Mouse (Mus musculus): Measurements from ENCODE around the gene Wdfy4. TPM values are rescaled to one million over a fixed set of nuclear protein-coding genes. Genes with fewer than 3 reads are reported as not detected.

Gene Wdfy4
- polyA plus RNA-seq, 1 experiment = 0.27 TPM

- DNase-seq (ENCODE audit: low read depth) = no peak
- TF ChIP-seq CTCF (IDR thresholded peaks at IDR 0.05; ENCODE audit: borderline replicate concordance, extremely low read depth, insufficient read depth, insufficient read length) = no peak
- no peak for TF ChIP-seq POLR2A (IDR thresholded peaks at IDR 0.05; ENCODE audit: borderline replicate concordance, extremely low read depth, insufficient read depth, insufficient read length, poor library complexity, severe bottlenecking)
Measured at GRCm38 (mm10) chr14:33135170-33135569, 50.1 kb downstream of the Wdfy4 start.

GRCm38 (mm10) chr14:33131044-33131758, 54.1 kb downstream of the Wdfy4 start:
- TF ChIP-seq CTCF (IDR thresholded peaks at IDR 0.05; ENCODE audit: borderline replicate concordance, extremely low read depth, insufficient read depth, insufficient read length) (no peak), POLR2A (IDR thresholded peaks at IDR 0.05; ENCODE audit: borderline replicate concordance, extremely low read depth, insufficient read depth, insufficient read length, poor library complexity, severe bottlenecking) (no peak)
- peak; percentile 40 for DNase-seq (ENCODE audit: low read depth)

- TF ChIP-seq POLR2A (IDR thresholded peaks at IDR 0.05; ENCODE audit: borderline replicate concordance, extremely low read depth, insufficient read depth, insufficient read length, poor library complexity, severe bottlenecking) (no peak), CTCF (IDR thresholded peaks at IDR 0.05; ENCODE audit: borderline replicate concordance, extremely low read depth, insufficient read depth, insufficient read length) (no peak)
- DNase-seq (ENCODE audit: low read depth) = no peak
Measured at GRCm38 (mm10) chr14:33116590-33116989, 68.7 kb downstream of the Wdfy4 start.

GRCm38 (mm10) chr14:33104809-33105208, 80.5 kb downstream of the Wdfy4 start:
- no peak for DNase-seq (ENCODE audit: low read depth)
- TF ChIP-seq CTCF (IDR thresholded peaks at IDR 0.05; ENCODE audit: borderline replicate concordance, extremely low read depth, insufficient read depth, insufficient read length) (no peak), POLR2A (IDR thresholded peaks at IDR 0.05; ENCODE audit: borderline replicate concordance, extremely low read depth, insufficient read depth, insufficient read length, poor library complexity, severe bottlenecking) (no peak)

GRCm38 (mm10) chr14:33101609-33102008, 83.7 kb downstream of the Wdfy4 start:
- TF ChIP-seq POLR2A (IDR thresholded peaks at IDR 0.05; ENCODE audit: borderline replicate concordance, extremely low read depth, insufficient read depth, insufficient read length, poor library complexity, severe bottlenecking) = no peak
- no peak for TF ChIP-seq CTCF (IDR thresholded peaks at IDR 0.05; ENCODE audit: borderline replicate concordance, extremely low read depth, insufficient read depth, insufficient read length)
- no peak for DNase-seq (ENCODE audit: low read depth)

- TF ChIP-seq CTCF (IDR thresholded peaks at IDR 0.05; ENCODE audit: borderline replicate concordance, extremely low read depth, insufficient read depth, insufficient read length) = no peak
- DNase-seq (ENCODE audit: low read depth) = no peak
Measured at GRCm38 (mm10) chr14:33099926-33100325, 85.4 kb downstream of the Wdfy4 start.

GRCm38 (mm10) chr14:33099111-33099510, 86.2 kb downstream of the Wdfy4 start:
- TF ChIP-seq POLR2A (IDR thresholded peaks at IDR 0.05; ENCODE audit: borderline replicate concordance, extremely low read depth, insufficient read depth, insufficient read length, poor library complexity, severe bottlenecking) (no peak), CTCF (IDR thresholded peaks at IDR 0.05; ENCODE audit: borderline replicate concordance, extremely low read depth, insufficient read depth, insufficient read length) (no peak)
- no peak for DNase-seq (ENCODE audit: low read depth)

GRCm38 (mm10) chr14:33096462-33096861, 88.8 kb downstream of the Wdfy4 start:
- no peak for TF ChIP-seq CTCF (IDR thresholded peaks at IDR 0.05; ENCODE audit: borderline replicate concordance, extremely low read depth, insufficient read depth, insufficient read length)
- no peak for TF ChIP-seq POLR2A (IDR thresholded peaks at IDR 0.05; ENCODE audit: borderline replicate concordance, extremely low read depth, insufficient read depth, insufficient read length, poor library complexity, severe bottlenecking)
- DNase-seq (ENCODE audit: low read depth) = no peak

GRCm38 (mm10) chr14:33083326-33083725, 102.0 kb downstream of the Wdfy4 start:
- no peak for DNase-seq (ENCODE audit: low read depth)
- TF ChIP-seq POLR2A (IDR thresholded peaks at IDR 0.05; ENCODE audit: borderline replicate concordance, extremely low read depth, insufficient read depth, insufficient read length, poor library complexity, severe bottlenecking) (no peak), CTCF (IDR thresholded peaks at IDR 0.05; ENCODE audit: borderline replicate concordance, extremely low read depth, insufficient read depth, insufficient read length) (no peak)

GRCm38 (mm10) chr14:33082301-33082700, 103.0 kb downstream of the Wdfy4 start:
- TF ChIP-seq POLR2A (IDR thresholded peaks at IDR 0.05; ENCODE audit: borderline replicate concordance, extremely low read depth, insufficient read depth, insufficient read length, poor library complexity, severe bottlenecking) (no peak), CTCF (IDR thresholded peaks at IDR 0.05; ENCODE audit: borderline replicate concordance, extremely low read depth, insufficient read depth, insufficient read length) (no peak)
- DNase-seq (ENCODE audit: low read depth) = peak; percentile 27

GRCm38 (mm10) chr14:33081370-33081860, 103.9 kb downstream of the Wdfy4 start:
- TF ChIP-seq CTCF (IDR thresholded peaks at IDR 0.05; ENCODE audit: borderline replicate concordance, extremely low read depth, insufficient read depth, insufficient read length) (no peak), POLR2A (IDR thresholded peaks at IDR 0.05; ENCODE audit: borderline replicate concordance, extremely low read depth, insufficient read depth, insufficient read length, poor library complexity, severe bottlenecking) (no peak)

GRCm38 (mm10) chr14:33078596-33078995, 106.7 kb downstream of the Wdfy4 start:
- TF ChIP-seq CTCF (IDR thresholded peaks at IDR 0.05; ENCODE audit: borderline replicate concordance, extremely low read depth, insufficient read depth, insufficient read length) = no peak
- TF ChIP-seq POLR2A (IDR thresholded peaks at IDR 0.05; ENCODE audit: borderline replicate concordance, extremely low read depth, insufficient read depth, insufficient read length, poor library complexity, severe bottlenecking) = no peak
- DNase-seq (ENCODE audit: low read depth) = no peak

More at GRCm38 (mm10) chr14:33081370-33081860, 103.9 kb downstream of the Wdfy4 start:
- peak; percentile 88 for DNase-seq (ENCODE audit: low read depth)

Data from brain, embryonic 14.5 days (tissue).